Mouse (Mus musculus): ENCODE results near the gene Hcrt. TPM values are rescaled to one million over a fixed set of nuclear protein-coding genes. Genes with fewer than 3 reads are reported as not detected.

The Hcrt gene
- total and polyA plus RNA-seq, 2 experiments, result not detected

DNA sequence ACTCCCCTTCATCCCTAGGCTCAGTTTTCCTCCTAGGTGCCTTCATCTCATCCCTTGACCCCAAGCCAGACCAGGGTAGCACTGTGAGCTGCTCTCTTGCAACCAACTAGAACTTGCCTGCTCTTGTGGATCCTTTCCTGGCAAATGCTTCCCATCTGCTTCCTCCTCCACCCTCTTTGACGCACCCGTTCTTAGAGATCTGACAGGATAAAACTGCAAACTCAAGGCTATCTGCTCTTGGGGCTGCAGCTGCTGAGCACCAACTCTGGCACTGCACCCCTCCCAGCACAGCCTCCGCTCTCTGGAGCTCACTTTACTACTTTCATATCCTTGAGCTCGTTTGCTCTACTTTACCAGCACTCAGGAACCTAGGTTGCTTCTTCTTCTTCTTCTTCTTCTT, 14.1 kb downstream of the Hcrt start:
- H3K27ac ChIP-seq (replicated peaks; ENCODE audit: insufficient read depth, low read depth, low read length), result no peak overlapping the region
- TF ChIP-seq POLR2A (IDR thresholded peaks at IDR 0.05; ENCODE audit: extremely low read depth, insufficient read depth, low read length) (no peak), CTCF (IDR thresholded peaks at IDR 0.05; ENCODE audit: low read depth, low read length) (no peak)
- DNase-seq (ENCODE audit: extremely low read depth, low read depth, low spot score), result no peak
- no peak overlapping the region for H3K9ac ChIP-seq (ENCODE audit: low read depth, low read length)
- H3K36me3 ChIP-seq (ENCODE audit: control insufficient read depth, insufficient read depth, low read length), result no peaks in the 10 kb centered on the region
- WGBS, result 81% methylated on average over 4 of the region's 4 CpGs
- 0 out of 2 replicates have a peak, but pooled peaks cover 3% of the 10 kb centered on the region for H3K4me1 ChIP-seq (ENCODE audit: control insufficient read depth, insufficient read depth, low read length)
- H3K4me3 ChIP-seq (ENCODE audit: insufficient read depth, low read depth, low read length), result no peak overlapping the region
- H3K27me3 ChIP-seq (ENCODE audit: control insufficient read depth, insufficient read depth, low read length), result no peaks in the 10 kb centered on the region
- no peaks in the 10 kb centered on the region for H3K79me2 ChIP-seq (ENCODE audit: control insufficient read depth, insufficient read depth, low read length)

DNA sequence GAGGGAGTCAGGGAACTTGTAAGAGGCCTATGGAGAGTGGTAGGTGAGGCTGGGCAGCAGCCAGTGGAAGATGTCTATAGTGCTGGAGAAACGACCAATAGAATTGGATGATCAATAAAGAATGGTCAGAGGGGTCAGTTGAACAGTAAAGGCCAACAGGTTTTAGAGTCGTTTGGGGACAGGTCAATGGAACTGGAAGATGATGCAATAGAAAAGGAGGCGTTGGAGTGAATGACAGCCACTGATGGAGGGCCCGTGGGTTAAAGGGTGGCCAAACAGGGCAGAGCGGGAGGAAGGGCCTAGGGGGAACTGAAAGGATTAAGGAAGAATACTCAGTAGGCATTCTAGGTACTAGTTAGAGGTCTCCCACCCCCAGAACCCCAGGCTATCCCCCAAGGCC, 15.6 kb downstream of the Hcrt start:
- 17% methylated on average over 5 of the region's 5 CpGs for WGBS
- H3K4me1 ChIP-seq (ENCODE audit: control insufficient read depth, insufficient read depth, low read length), result 0 out of 2 replicates have a peak, but pooled peaks cover 3% of the 10 kb centered on the region
- H3K9ac ChIP-seq (ENCODE audit: low read depth, low read length), result no peak overlapping the region
- H3K27me3 ChIP-seq (ENCODE audit: control insufficient read depth, insufficient read depth, low read length), result no peaks in the 10 kb centered on the region
- H3K27ac ChIP-seq (replicated peaks; ENCODE audit: insufficient read depth, low read depth, low read length), result no peak overlapping the region
- H3K36me3 ChIP-seq (ENCODE audit: control insufficient read depth, insufficient read depth, low read length), result no peaks in the 10 kb centered on the region
- peak; percentile 79 for DNase-seq (ENCODE audit: extremely low read depth, low read depth, low spot score)
- no peaks in the 10 kb centered on the region for H3K79me2 ChIP-seq (ENCODE audit: control insufficient read depth, insufficient read depth, low read length)
- H3K4me3 ChIP-seq (ENCODE audit: insufficient read depth, low read depth, low read length), result no peak overlapping the region
- TF ChIP-seq CTCF (IDR thresholded peaks at IDR 0.05; ENCODE audit: low read depth, low read length) (no peak), POLR2A (IDR thresholded peaks at IDR 0.05; ENCODE audit: extremely low read depth, insufficient read depth, low read length) (no peak)

DNA sequence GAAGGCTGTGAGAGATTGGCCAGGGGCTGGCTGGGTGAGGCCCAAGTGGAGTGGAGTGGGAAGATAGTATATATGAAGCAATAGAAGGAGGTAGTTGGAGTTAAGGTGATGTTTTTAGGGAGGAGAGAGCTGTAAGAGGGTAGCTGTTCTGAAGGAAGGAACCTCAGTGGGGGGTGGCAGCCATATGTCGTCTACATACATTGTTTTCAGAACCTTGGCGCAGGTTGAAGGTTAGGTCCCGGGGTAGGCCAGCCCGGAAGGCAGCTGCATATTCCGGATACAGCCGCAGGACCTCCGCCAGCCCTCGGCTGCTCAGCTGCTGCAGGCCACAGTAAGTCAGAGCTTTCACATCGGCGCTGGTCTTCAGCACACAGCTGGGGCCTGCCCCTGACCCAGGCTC, 16.2 kb downstream of the Hcrt start:
- DNase-seq (ENCODE audit: extremely low read depth, low read depth, low spot score), result no peak
- WGBS, result 81% methylated on average over 10 of the region's 10 CpGs
- no peak for TF ChIP-seq CTCF (IDR thresholded peaks at IDR 0.05; ENCODE audit: low read depth, low read length)
- no peak for TF ChIP-seq POLR2A (IDR thresholded peaks at IDR 0.05; ENCODE audit: extremely low read depth, insufficient read depth, low read length)

DNA sequence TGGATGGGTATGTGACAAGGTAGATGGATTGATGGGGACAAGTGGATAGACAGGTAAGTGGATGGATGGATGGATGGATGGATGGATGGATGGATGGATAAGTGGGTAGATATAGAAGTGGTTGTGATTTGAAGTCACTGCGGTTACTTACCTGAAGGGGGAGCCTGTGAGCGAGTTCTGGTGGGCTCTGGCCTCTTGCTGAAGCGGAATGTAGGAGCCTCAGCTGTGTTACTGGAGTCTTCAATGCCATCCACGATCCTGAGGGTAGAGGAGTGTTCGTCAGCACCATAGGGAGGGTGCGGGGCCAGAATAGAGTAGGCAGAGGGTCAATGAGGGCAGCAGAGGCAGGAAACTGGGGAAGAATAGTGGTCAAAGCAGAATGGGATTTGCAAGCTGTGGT, 17.6 kb downstream of the Hcrt start:
- no peaks in the 10 kb centered on the region for H3K27me3 ChIP-seq (ENCODE audit: control insufficient read depth, insufficient read depth, low read length)
- H3K36me3 ChIP-seq (ENCODE audit: control insufficient read depth, insufficient read depth, low read length), result no peaks in the 10 kb centered on the region
- DNase-seq (ENCODE audit: extremely low read depth, low read depth, low spot score), result peak; percentile 21
- no peak overlapping the region for H3K4me3 ChIP-seq (ENCODE audit: insufficient read depth, low read depth, low read length)
- no peaks in the 10 kb centered on the region for H3K79me2 ChIP-seq (ENCODE audit: control insufficient read depth, insufficient read depth, low read length)
- 30% methylated on average over 6 of the region's 6 CpGs for WGBS
- H3K9ac ChIP-seq (ENCODE audit: low read depth, low read length), result no peak overlapping the region
- no peak for TF ChIP-seq POLR2A (IDR thresholded peaks at IDR 0.05; ENCODE audit: extremely low read depth, insufficient read depth, low read length)
- peak; percentile 71 for TF ChIP-seq CTCF (IDR thresholded peaks at IDR 0.05; ENCODE audit: low read depth, low read length)
- H3K4me1 ChIP-seq (ENCODE audit: control insufficient read depth, insufficient read depth, low read length), result 0 out of 2 replicates have a peak, but pooled peaks cover 3% of the 10 kb centered on the region
- H3K27ac ChIP-seq (replicated peaks; ENCODE audit: insufficient read depth, low read depth, low read length), result no peak overlapping the region

More for the DNA sequence above, 16.2 kb downstream of the Hcrt start:
- H3K27ac ChIP-seq (replicated peaks; ENCODE audit: insufficient read depth, low read depth, low read length), result no peak overlapping the region
- H3K36me3 ChIP-seq (ENCODE audit: control insufficient read depth, insufficient read depth, low read length), result no peaks in the 10 kb centered on the region
- H3K27me3 ChIP-seq (ENCODE audit: control insufficient read depth, insufficient read depth, low read length), result no peaks in the 10 kb centered on the region
- no peak overlapping the region for H3K4me3 ChIP-seq (ENCODE audit: insufficient read depth, low read depth, low read length)
- 0 out of 2 replicates have a peak, but pooled peaks cover 3% of the 10 kb centered on the region for H3K4me1 ChIP-seq (ENCODE audit: control insufficient read depth, insufficient read depth, low read length)
- no peak overlapping the region for H3K9ac ChIP-seq (ENCODE audit: low read depth, low read length)
- no peaks in the 10 kb centered on the region for H3K79me2 ChIP-seq (ENCODE audit: control insufficient read depth, insufficient read depth, low read length)

DNA sequence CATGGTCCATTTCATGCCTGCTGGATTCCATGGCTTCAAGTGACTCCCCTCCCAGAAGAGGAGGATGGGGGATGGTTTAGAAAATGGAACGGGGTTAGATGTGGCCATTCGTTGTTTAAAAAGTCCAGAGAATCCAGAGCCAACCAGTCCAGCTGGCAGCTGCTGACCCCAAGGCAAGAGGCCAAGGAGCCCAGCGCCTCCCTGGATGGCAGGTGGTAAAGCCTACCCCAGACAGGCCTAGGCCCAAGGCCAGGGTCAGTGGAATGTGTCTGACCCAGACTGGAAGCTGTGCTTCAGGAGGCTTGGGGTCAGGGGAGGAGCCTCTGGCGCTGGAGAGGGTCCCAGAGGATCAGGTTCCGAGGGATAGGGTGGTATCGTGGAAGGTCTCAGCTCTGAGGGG, 21.4 kb downstream of the Hcrt start:
- Histone ChIP-seq H3K27ac (replicated peaks; ENCODE audit: insufficient read depth, low read depth, low read length) (no peak overlapping the region), H3K27me3 (ENCODE audit: control insufficient read depth, insufficient read depth, low read length) (no peaks in the 10 kb centered on the region), H3K4me3 (ENCODE audit: insufficient read depth, low read depth, low read length) (no peak overlapping the region), H3K36me3 (ENCODE audit: control insufficient read depth, insufficient read depth, low read length) (no peaks in the 10 kb centered on the region), H3K4me1 (ENCODE audit: control insufficient read depth, insufficient read depth, low read length) (peaks cover 8% of the 10 kb centered on the region), H3K79me2 (ENCODE audit: control insufficient read depth, insufficient read depth, low read length) (peaks cover 14% of the 10 kb centered on the region), H3K9ac (ENCODE audit: low read depth, low read length) (no peak overlapping the region)
- DNase-seq (ENCODE audit: extremely low read depth, low read depth, low spot score), result no peak
- WGBS, result 65% methylated on average over 6 of the region's 6 CpGs
- TF ChIP-seq POLR2A (IDR thresholded peaks at IDR 0.05; ENCODE audit: extremely low read depth, insufficient read depth, low read length) (no peak), CTCF (IDR thresholded peaks at IDR 0.05; ENCODE audit: low read depth, low read length) (no peak)

DNA sequence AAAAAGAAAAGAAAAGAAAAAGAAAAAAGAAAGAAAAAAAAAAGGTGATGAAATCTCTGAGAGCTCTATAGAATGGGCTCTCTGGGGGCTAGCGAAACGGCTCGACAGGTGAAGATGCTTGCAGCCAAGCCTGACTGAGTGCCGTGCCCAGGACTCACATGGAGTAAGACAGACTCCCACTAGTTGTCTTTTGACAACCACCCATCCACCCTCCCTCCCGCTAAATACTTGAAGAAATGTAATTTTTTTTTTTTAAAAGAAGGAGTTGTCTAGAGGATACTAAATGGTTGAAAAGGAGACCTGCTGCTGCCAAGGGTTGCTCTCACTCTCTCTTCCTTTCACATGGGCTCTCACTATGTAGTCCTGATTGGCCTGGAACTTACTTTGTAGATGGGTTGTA, 24.0 kb downstream of the Hcrt start:
- Histone ChIP-seq H3K4me1 (ENCODE audit: control insufficient read depth, insufficient read depth, low read length) (peaks cover 18% of the 10 kb centered on the region), H3K27me3 (ENCODE audit: control insufficient read depth, insufficient read depth, low read length) (no peaks in the 10 kb centered on the region), H3K4me3 (ENCODE audit: insufficient read depth, low read depth, low read length) (no peak overlapping the region), H3K9ac (ENCODE audit: low read depth, low read length) (no peak overlapping the region), H3K79me2 (ENCODE audit: control insufficient read depth, insufficient read depth, low read length) (peaks cover 34% of the 10 kb centered on the region), H3K27ac (replicated peaks; ENCODE audit: insufficient read depth, low read depth, low read length) (no peak overlapping the region), H3K36me3 (ENCODE audit: control insufficient read depth, insufficient read depth, low read length) (no peaks in the 10 kb centered on the region)
- 28% methylated on average over 5 of the region's 5 CpGs for WGBS
- TF ChIP-seq POLR2A (IDR thresholded peaks at IDR 0.05; ENCODE audit: extremely low read depth, insufficient read depth, low read length) (no peak), CTCF (IDR thresholded peaks at IDR 0.05; ENCODE audit: low read depth, low read length) (no peak)
- DNase-seq (ENCODE audit: extremely low read depth, low read depth, low spot score), result no peak

All from liver, adult 2 months (tissue).